Mouse (Mus musculus) thymus, postnatal 25 days (tissue): ENCODE data around the gene Hnrnpa3.
A peak's percentile ranks its signal among the peaks of the same experiment; 100 is the strongest.
"Not testable (repeated sequence)": the region's sequence is repeated elsewhere in the genome, so short reads cannot be mapped to it uniquely, and the experiment has no call there.

ENCODE experiments used
- DNase-seq: peaks from one replicate; pipeline ENCODE4 v3.0.0; 2022

The Hnrnpa3 gene

DNA sequence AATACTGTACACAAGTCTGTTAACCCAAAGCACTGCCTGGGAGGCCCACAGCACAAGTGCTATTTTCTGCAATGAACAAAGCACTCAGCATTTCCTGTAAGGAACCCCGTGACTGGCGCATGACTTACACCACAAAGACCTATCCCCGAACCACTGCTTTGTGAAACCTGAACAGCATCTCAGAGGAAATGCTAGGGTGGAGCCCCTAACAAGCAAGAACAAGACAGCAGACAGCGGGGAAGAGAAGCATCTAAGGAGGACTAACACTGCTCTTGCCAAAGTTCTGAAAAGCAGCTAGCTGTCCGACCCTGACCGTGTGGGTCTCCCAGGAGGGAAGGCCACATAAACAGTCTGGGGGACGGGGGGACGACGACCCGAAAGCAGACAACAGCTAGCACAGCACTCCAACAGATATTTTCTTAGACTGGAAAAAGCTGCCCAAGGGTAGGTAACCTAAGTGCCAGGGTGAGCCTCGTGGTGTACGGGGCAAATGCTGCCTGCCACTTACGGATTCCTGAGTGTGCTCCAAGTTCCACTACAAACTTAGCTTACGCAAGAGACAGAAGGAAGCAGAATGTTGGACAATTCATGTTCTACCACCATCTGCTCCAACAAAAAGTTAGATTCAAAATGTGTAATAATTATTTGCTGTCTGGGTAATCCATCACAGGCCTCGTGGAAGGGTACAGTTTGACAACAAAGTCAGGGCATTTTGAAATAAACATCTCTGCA lies 24.1 kb downstream of the Hnrnpa3 start:
- DNase-seq: peak; percentile 83

DNA sequence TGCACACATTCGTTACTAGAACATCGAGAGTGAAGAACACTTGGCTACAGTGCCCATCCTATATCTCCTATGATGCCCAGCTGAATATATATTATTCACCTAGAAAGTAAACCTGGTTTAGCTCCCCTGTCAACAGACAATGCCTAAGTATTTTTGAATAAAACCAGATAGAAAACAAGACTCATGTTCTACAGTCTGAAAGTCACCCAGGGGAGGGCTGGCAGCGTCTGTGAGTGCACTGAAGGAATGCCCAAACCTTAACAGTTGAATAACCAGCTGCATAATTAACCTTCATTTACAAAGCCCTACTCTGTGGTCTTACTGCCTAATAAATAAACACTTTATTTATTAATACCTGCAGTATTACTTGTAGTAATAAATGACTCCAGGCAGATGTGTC lies 25.5 kb downstream of the Hnrnpa3 start:
- DNase-seq: no peak

DNA sequence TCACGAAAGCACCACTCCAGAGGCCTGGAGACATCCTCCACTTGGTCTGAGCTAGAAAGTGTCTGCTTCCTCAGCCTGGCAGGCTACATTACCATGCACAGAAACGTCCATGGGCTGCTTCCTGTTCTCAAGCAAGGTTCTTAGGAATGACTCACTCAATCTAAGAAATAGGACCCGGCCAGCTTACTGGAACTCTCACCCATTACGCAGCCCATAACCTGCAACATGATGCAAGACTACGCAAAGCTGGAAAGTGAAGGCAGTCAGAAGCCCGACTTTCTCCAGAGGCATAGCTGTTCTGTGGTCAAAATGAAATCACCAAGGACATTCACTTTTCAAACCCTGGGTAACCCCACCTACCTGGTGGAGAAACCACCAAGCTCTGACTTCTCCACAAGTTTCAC lies 26.4 kb downstream of the Hnrnpa3 start:
- DNase-seq: no peak

DNA sequence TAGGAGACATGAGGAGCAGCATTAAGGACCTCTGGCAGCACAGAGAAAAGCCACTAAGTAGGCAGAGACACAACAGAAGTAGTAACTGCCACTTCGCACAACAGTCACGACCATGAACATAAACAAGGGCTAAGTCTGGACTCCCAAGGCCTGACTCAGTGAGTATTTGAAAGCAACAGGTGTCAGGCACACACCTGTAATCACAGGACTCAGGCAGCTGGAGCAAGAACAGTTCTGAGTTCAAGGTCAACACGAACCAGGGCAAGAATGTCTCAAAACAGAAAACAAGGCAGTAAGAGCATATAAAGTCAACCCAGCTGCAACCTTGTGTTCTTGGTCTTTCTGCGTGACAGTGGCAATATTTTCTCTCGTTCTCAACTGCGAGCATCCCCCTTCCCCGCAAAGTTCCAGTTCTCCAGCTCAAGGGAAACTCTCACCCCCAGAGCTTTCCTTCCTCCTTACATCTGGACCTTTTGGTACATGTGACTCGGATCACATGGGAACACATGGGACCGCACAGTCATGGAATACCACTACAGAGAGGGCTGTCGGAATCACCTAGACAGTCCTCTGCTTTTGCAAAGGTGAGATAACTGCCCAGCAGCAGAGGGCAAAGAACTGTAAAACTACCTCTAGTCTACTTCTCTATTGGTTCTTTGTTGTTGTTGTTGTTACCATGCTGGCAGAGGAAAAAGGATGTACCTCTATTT lies 28.1 kb downstream of the Hnrnpa3 start:
- no peak for DNase-seq

DNA sequence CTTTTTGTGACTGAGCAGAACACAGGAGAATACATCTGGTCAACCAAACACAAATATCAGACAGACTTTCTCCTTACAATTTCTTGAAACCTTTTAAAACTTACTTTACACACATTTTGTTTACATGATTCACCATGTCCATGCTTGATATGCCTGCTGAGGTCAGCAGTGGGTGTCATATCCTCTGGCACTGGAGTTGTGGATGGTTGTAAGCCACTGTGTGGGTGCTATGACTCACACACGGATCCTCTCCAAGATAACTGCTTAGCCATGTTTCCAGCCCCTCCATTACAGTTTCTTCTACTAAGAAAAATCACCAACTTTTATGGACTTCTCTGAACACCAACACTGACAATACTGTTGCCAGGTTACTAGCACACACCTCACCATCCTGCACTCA lies 29.8 kb downstream of the Hnrnpa3 start:
- DNase-seq: no peak

DNA sequence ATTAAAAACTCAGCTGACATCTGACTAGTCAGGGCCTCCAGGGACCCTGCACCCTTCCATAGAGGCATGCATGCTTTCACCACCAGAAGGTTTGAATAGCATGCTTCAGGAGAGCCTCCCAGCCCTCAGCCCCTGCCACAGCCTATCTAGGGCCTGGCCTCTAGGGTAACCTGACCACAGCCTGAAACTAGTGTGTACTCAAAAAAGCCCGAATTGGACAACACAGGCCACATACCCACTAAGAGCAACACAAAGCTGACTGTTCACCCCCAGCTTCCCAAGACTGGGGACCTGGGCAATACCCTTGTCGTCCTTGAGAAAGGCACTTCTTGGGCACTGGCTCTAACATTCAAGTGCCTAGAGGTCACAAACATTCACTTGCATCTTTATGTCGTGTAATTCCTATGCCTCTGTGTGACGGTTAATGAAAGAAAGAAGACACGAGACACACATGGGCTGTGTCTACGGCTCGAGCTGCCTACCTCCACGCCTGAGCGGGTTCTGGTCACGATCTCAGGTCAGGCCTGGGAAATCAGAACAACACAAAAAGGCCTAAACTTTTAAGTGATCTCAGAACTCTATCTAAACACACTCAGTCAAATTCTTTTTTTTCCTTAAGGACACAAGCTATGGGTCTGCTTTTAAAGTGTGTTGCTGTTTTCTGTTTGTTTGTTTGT lies 30.6 kb downstream of the Hnrnpa3 start:
- DNase-seq: no peak

DNA sequence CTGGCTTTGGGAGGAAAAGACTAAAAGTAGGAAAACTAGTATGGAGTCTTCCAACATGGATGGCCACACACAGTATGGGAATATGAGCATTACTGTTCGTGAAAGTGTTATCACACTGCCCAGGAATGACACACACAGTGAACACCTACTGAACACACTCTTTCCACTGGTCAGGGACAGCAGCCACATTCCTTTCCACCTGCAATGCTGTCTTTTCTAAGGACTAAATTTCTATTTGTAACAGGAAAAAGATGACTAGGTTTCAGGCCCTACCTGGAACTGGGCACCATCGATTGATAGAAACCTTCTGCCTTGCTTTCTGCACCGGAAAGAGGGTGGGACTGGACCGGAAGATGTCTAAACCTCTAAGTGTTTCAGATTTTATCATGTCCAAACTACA lies 31.6 kb downstream of the Hnrnpa3 start:
- DNase-seq: no peak

DNA sequence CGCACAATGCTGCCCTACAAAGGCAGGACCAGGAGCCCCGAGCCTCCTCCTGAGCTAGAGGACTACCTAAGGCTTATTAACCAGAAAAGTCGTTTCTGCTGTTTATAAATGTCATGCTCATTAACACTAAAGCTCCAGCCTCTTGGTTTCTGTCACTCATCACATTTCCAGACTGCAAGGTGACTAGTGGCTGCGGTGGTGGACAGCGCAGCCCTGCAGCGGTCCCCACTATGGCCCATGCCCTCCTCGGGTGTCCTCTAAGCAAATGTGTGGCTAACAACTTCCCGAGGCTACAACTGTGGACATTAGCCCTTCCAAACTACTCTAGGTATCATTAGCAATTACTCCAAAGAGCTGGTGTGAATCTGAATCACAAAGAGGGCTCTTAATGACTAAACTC lies 32.3 kb downstream of the Hnrnpa3 start:
- DNase-seq: no peak

DNA sequence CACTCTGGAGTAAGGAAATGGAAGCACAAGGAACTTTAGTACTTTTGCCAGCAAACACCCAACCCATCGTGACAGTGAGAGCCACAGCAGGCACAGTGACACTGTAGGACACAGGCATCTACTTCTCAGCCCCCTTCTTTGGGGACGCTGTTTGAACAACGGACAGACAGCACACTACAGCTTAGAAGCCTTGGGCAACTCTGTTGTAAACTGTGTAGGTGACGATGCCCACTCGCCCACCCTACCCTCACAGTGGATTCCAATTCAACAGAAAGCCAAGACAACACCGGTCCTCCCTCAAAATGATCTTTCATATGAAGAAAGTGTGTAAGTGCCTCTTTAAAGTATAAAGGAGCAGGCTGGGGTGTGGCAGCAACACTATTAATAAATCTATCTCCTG lies 33.3 kb downstream of the Hnrnpa3 start:
- DNase-seq: no peak

DNA sequence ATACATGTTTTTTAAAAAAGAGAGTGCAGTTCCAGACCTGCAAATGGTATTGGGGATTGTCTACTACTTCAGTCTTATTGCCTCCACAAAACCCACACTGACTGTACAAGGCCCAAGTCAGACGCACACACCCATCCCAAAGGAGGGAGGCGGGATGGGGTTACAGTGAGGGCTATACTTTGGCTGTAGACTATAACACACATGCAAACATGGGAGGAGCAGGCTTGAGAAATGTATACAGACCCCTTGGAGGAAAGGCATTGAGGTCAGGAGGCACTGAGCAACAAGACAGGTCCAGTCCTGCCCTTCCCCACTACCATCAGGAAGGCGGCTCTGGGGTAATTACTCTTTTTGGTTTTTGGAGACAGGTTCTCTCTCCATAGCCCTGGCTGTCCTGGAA lies 35.9 kb downstream of the Hnrnpa3 start:
- not testable (repeated sequence) for DNase-seq

DNA sequence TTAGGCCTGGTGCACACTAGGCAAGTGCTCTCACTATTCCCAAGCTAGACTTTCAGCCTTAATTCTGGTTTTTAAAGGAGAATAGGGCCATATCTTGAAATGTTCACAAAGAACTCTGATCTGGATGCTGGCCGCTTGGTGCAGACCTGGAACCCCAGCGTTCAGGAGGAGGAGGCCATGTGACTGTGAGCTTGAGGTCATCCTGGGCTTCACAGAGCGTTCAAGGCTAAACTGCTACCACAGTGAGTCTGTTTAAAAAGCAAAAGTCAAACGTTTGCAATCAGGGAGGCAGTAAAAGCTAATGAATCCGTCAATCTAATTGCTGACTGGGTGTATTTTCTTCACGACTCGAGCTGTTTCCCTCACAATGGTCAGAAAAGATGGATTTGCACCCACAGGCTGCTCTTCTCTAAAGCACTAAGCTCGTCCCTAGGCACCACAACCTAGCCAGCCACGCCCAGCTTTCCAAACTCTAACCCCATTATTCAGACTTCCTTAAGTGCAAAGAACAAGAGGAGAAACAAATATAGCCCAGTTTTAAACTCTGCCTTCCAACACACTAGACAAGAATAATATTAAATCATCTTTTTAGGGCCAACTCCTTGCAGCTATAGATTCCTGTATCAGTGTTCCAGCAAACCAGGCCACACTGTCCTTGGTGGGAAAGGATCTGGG lies 36.8 kb downstream of the Hnrnpa3 start:
- no peak for DNase-seq

DNA sequence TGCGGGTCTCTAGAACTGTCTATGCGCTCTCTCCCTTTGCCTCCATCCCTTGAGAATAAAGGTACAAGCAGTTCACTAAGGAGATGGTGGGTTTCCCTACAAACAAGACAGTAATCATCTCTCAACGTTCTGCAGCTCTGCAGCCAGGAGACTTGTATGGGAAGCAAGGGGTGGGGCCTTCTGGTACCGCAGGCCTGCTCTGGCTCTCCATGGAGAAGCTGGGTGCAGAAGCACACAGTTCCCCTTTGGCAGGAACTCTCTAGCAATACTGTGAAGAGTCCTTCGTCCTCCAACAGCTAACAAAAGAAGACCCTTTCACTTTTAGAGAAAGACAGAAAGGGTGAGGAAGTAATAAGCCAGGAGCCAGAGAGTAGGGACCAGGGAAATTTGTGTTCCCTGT lies 37.3 kb downstream of the Hnrnpa3 start:
- DNase-seq: no peak

DNA sequence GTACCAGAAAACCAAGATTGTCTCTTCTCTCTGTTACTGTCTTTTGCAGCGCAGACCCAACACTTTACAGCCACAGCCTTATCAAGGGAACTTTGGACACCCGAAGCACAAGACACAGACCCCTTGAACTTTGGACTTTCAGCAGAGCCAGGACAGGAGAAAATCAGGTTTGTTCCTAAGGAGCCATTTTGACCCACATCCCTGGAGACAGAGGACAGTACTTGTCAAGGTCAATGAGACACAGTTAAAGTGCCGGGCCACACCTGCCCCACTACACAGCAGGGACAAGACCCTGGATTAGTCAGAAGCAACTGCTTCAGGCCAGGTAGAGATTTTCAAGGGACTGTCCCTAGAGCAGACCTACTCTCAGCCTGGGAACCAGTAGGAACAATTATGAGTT lies 38.2 kb downstream of the Hnrnpa3 start:
- no peak for DNase-seq

DNA sequence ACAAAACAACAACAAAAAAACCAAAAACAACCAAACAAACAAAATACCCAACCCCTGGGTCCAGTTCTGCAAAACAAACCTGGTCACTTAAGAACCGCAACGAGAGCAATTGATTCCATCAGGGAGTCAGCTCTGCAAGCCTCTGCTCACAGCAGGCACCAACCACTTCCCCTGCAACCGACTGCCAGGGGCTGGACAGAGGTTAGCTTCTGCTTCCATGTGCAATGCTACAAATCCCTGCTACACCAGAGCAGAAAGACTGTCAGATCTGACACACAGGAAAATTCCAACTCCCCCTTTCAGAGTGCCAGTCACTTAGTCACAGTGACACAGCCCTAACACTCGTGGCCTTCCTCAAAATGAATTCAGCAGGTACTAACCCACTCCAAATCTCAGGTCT lies 38.9 kb downstream of the Hnrnpa3 start:
- no peak for DNase-seq

DNA sequence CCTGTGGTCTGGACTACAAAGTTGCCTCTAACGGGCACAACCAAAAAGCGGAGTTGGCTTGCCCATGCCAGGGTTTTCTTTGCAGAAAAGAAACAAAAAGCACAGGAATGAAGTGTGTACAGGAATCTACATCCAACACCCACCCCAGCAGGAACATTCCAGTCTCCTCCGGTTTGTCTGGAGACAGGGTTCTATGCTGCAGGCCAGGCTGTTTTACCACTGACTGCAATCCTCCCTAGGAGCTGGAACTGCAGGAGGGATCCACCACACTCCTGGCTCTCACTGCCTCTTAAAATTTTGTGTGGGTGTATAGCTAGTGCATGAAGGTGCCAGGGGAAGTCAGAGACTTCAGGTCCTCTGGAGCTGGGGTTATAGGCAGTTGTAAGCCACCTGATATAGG lies 39.8 kb downstream of the Hnrnpa3 start:
- no peak for DNase-seq

DNA sequence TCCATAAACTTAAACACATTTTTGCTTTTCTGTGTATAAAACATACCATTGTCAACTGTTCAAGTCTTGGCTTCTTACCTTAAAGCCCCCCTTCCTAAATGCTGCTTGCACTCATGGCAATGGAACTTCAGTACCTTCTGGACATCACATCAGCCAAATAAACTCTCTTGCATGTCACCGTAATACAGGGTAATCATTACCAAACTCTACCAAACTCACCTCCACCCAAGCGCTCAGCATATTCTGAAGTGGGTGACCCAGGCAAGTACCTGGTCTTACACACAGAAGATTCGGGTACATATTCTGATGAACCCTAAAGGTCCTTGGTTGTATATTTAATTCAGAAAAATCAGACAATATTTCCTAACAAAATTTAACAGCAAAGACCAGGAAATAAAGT lies 41.5 kb downstream of the Hnrnpa3 start:
- DNase-seq: no peak

DNA sequence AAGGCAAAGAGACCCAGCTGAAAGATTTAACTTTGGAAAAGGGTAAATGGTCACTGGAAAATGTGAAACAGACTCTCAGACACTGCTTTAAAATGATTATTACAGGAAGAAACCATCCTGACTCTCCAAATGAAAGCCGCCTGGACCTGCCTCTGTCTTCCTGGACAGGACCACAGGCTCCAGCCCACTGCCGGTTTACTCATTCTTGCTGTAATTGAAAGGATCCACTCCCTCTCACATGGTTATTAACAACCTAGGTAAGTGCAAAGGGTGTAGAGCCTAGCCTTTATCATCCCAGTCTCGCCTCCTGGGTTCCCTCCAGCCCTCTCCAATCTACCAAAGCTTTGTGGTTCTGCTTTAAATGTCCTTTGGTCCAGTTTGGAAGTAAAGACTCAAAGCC lies 42.1 kb downstream of the Hnrnpa3 start:
- DNase-seq: no peak

DNA sequence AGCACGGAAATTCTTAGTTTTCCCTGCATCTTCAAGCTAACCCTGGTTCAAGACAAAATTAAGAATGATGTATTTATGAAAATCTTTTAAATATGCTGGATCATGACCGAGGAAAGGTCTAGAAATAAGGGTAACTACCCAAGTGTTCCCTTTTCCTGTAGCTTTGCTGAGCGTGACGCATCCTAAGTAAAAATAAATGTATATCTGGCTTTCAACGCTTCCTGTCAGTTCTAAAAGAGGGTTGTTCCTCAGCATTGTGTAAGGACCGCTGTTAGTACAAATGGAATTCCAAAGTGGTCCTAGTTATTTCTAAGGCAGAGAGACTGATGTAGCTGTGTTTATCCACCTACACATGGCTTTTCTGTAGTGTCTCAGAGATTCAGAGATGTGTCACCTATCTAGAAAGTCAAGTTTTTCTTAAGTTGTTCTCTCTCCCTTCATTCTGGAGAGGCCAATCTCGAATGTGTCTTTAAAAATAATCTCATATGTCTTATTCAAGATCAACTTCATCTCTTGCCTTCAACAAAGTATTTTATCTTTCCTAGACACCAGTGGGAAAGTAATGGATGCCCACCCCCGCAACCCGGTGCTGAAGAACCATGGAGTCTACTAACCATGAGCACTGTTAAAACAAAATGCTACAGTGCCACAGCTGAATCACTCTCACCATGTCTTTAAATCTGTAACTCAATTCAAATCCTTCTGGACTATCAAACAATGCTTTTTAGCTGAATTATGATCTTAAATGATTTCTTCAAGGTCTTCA lies 42.9 kb downstream of the Hnrnpa3 start:
- no peak for DNase-seq

DNA sequence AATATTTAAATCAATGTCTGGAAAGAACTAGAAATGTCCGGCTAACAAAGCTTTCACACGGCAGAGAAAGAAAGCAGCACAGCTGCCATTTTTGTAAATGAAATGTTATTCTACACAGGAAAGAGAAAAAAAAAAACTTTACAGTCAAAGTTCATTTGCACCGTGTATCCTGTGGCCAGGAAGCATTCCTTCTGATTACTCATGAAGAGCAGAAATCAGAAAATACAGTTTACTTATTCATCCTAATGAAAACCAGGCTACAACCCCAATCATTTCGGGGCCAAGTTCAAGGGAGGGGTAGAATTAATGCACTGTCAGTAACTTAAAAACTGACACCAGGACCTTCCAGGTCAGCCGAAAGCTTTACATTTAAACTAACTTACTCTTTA lies 43.5 kb downstream of the Hnrnpa3 start:
- no peak for DNase-seq

DNA sequence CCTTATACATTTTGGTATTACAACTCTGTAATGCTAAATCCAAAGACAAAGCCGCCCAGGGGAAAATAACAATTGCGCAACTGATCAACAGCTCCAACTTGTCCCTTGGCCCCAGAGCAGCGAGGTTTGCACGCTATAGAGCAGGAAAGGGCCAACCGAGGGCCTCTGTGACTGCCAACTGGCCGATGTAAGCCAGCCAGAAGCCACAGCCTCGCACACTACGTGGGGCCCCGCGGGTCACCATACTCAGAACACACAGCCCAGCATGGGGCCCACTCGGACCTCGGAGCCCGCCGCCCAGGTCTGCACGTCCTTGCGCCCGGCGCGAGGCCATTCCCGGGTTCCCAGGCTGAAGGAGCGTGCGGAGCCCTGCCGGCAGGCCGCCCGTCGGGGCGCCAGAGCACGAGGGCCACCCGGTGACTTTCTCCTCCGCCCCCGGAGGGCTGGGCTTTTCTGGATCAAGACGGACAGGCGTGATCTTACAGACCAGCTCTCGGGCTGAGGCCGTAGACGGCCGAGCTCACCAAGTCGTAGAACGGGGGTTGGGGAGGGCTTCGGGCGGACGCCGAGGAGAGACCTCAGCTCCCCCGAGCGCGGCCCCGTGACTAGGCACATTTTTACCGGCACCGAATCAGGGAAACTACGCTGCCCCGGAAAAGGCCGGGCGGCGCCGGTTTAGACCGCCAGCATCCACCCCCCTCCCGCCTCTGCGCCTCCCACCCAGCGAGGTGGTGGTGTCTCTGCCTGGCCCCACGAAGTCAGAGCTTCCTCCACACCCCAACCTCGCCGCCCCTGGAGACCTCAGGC lies 44.5 kb downstream of the Hnrnpa3 start:
- peak; percentile 83 for DNase-seq

DNA sequence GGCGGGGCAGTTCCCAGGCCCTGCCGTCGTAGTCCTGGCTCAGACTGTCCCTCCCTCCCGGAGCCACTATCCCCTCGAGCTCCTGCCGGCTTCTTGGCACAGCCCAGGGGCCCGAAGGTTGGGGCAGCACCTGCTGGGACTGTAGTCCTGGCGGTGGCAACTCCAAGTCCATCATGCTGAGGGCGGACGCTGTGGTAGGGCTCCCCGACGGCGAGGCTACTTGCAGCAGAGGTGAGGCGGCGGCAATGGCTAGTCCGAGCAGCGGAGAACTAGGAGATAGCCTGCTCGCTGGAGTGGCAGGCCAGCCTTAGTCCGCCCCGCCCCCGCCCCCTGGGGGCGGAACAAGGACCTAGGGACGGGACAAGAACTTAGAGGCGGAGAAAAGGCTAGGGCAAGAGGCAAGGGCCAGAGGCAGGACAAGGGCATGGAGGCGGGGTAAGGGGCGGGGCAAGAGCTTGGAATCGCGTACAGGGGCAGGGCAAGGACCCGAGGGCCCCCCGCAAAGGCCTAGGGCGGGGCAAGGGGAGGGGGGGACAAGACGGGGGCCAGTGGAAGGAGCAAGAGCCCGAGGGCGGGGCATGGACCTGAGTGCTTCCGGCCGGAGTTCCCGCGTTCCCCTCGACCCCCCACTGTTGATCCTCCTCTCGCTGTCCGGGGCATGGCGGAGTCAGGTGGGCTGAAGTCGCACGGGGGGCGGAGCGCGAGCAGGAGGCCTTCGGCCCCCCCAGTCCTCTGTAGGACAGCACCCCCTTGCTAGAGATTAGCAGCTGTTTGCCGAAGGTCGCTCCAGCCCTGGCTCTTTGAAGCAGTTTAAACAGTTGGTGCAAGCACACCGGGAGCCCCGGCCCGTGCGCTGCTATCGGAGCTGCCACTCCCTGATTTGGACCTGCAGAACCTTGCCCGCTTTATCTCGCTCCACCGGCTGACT lies 45.4 kb downstream of the Hnrnpa3 start, which contains the start of gene Nfe2l2:
Gene Nfe2l2, minus strand, starts transcription at position 408 of the 928 bp plus-strand sequence.
- peak; percentile 93 for DNase-seq
